Mouse (Mus musculus) hindbrain, embryonic 14.5 days (tissue): Measurements from ENCODE around the gene Fgfr2. TPM values are rescaled to one million over a fixed set of nuclear protein-coding genes. Genes with fewer than 3 reads are reported as not detected.

ENCODE experiments used
- ATAC-seq: fragments of 200-750 bp; cut with Nextera tagmentation; 2 replicates; pipeline ENCODE4 v1.8.0; 2017; ENCODE audit warnings: moderate number of reproducible peaks, mild to moderate bottlenecking, moderate TSS enrichment, moderate library complexity; ENCODE audit not compliant: low FRiP score
- DNase-seq: peaks from one replicate; pipeline ENCODE4 v3.0.0-alpha.2; 2015; ENCODE audit warnings: low spot score
- H3K27ac ChIP-seq: fragments of 300-500 bp; sonication (generic); 2 replicates; pipeline ENCODE4 v1.5.1; 2014; ENCODE audit warnings: mild to moderate bottlenecking, moderate library complexity
- H3K27me3 ChIP-seq: fragments of 300-500 bp; sonication (generic); 2 replicates; pipeline ENCODE4 v1.6.1; 2014; ENCODE audit warnings: mild to moderate bottlenecking, low read length, mixed read lengths; ENCODE audit not compliant: control insufficient read depth, insufficient read depth
- H3K36me3 ChIP-seq: fragments of 300-500 bp; sonication (generic); replicated peaks from 2 replicates; pipeline ENCODE4 v1.6.1; 2014; ENCODE audit not compliant: control insufficient read depth, insufficient read depth
- H3K4me1 ChIP-seq: fragments of 300-500 bp; sonication (generic); replicated peaks from 2 replicates; pipeline ENCODE4 v1.6.1; 2014; ENCODE audit warnings: antibody characterized with exemption, low read length, mixed read lengths; ENCODE audit not compliant: control insufficient read depth, insufficient read depth
- H3K4me2 ChIP-seq: fragments of 300-500 bp; sonication (generic); replicated peaks from 2 replicates; pipeline ENCODE4 v1.6.1; 2014; ENCODE audit warnings: mild to moderate bottlenecking, moderate library complexity
- H3K4me3 ChIP-seq: fragments of 300-500 bp; sonication (generic); replicated peaks from 2 replicates; pipeline ENCODE4 v1.5.1; 2014; ENCODE audit warnings: mild to moderate bottlenecking, low read length
- H3K9ac ChIP-seq: fragments of 300-500 bp; sonication (generic); 2 replicates; pipeline ENCODE4 v1.6.1; 2014
- H3K9me3 ChIP-seq: fragments of 300-500 bp; sonication (generic); 2 replicates; pipeline ENCODE4 v1.6.1; 2016; ENCODE audit warnings: low read length; ENCODE audit not compliant: control insufficient read depth
- WGBS: fragments of 180-500 bp; shearing (Covaris S2); extraction: QIAGEN DNeasy Blood & Tissue Kit; methylation state at CpG from one replicate; pipeline ENCODE4 v1.1.7; 2014; 5-methylcytosine and 5-hydroxymethylcytosine counted together
- polyA plus RNA-seq: library from polyadenylated mRNA; unstranded; fragments of >200 nt; fragmentation: Nextera tagmentation; extraction: Ambion mirVana; gene quantifications from 2 replicates; pipeline ENCODE4 v1.2.1, GENCODE M21; 2014

Fgfr2 gene
- polyA plus RNA-seq, 1 experiment from 2014 or later, result 43.5 TPM

- WGBS, result 10% methylated on average over 13 of the region's 13 CpGs
- peak overlapping the region; percentile 42 for H3K4me2 ChIP-seq
- H3K27me3 ChIP-seq, result no peaks in the 10 kb centered on the region
- no peaks in the 10 kb centered on the region for H3K36me3 ChIP-seq
- no peaks in the 10 kb centered on the region; the same call in 1 of the 2 replicates for H3K9me3 ChIP-seq
- H3K4me3 ChIP-seq, result 0 out of 2 replicates have a peak overlapping the region, but pooled peaks have one; percentile 2
- H3K27ac ChIP-seq, result peak overlapping the region; percentile 58
- peak overlapping the region; percentile 25; the same call in 1 of the 2 replicates for H3K9ac ChIP-seq
- DNase-seq (no peak), ATAC-seq (no peak)
- peaks cover 33% of the 10 kb centered on the region for H3K4me1 ChIP-seq
Observed at GRCm38 (mm10) chr7:130368036-130368826, 2754.9 kb downstream of the Fgfr2 start.

- Histone ChIP-seq H3K4me2 (no peak overlapping the region), H3K27me3 (no peaks in the 10 kb centered on the region), H3K4me1 (peaks cover 33% of the 10 kb centered on the region), H3K9me3 (no peaks in the 10 kb centered on the region; the same call in 1 of the 2 replicates), H3K4me3 (no peak overlapping the region), H3K36me3 (no peaks in the 10 kb centered on the region), H3K27ac (peak overlapping the region; percentile 58), H3K9ac (no peak overlapping the region)
- 4% methylated on average over 12 of the region's 12 CpGs for WGBS
- DNase-seq (peak; percentile 47), ATAC-seq (peak; percentile 78)
Observed at GRCm38 (mm10) chr7:130367222-130368035, 2755.7 kb downstream of the Fgfr2 start.

GRCm38 (mm10) chr7:130365711-130366110 lies 2757.4 kb downstream of the Fgfr2 start:
- peak; percentile 15 for DNase-seq
- H3K27ac ChIP-seq, result no peak overlapping the region
- H3K36me3 ChIP-seq, result no peaks in the 10 kb centered on the region
- 97% methylated on average over 10 of the region's 10 CpGs for WGBS
- ATAC-seq, result no peak
- H3K4me2 ChIP-seq, result no peak overlapping the region
- no peaks in the 10 kb centered on the region for H3K9me3 ChIP-seq
- no peaks in the 10 kb centered on the region for H3K27me3 ChIP-seq
- H3K4me1 ChIP-seq, result peaks cover 33% of the 10 kb centered on the region
- H3K9ac ChIP-seq, result no peak overlapping the region
- no peak overlapping the region for H3K4me3 ChIP-seq

GRCm38 (mm10) chr7:130340412-130341152 lies 2782.6 kb downstream of the Fgfr2 start:
- Histone ChIP-seq H3K9ac (no peak overlapping the region), H3K27ac (no peak overlapping the region), H3K4me2 (no peak overlapping the region), H3K27me3 (no peaks in the 10 kb centered on the region), H3K9me3 (no peaks in the 10 kb centered on the region), H3K4me3 (no peak overlapping the region), H3K36me3 (no peaks in the 10 kb centered on the region), H3K4me1 (no peaks in the 10 kb centered on the region)
- no peak for DNase-seq
- 68% methylated on average over 6 of the region's 6 CpGs for WGBS
- ATAC-seq, result no peak

GRCm38 (mm10) chr7:130337601-130338000 lies 2785.5 kb downstream of the Fgfr2 start:
- DNase-seq (no peak), ATAC-seq (no peak)
- WGBS, result 92% methylated on average over 7 of the region's 7 CpGs
- H3K9ac ChIP-seq, result no peak overlapping the region
- H3K27me3 ChIP-seq, result no peaks in the 10 kb centered on the region
- H3K4me3 ChIP-seq, result no peak overlapping the region
- no peaks in the 10 kb centered on the region for H3K4me1 ChIP-seq
- H3K27ac ChIP-seq, result no peak overlapping the region
- no peak overlapping the region for H3K4me2 ChIP-seq
- no peaks in the 10 kb centered on the region for H3K9me3 ChIP-seq
- H3K36me3 ChIP-seq, result no peaks in the 10 kb centered on the region

- no peaks in the 10 kb centered on the region for H3K4me1 ChIP-seq
- H3K9ac ChIP-seq, result no peak overlapping the region
- H3K9me3 ChIP-seq, result no peaks in the 10 kb centered on the region
- no peak overlapping the region for H3K4me3 ChIP-seq
- ATAC-seq, result no peak
- H3K27ac ChIP-seq, result no peak overlapping the region
- no peaks in the 10 kb centered on the region for H3K27me3 ChIP-seq
- H3K4me2 ChIP-seq, result no peak overlapping the region
- DNase-seq, result no peak
- WGBS, result 27% methylated on average over 4 of the region's 4 CpGs
- no peaks in the 10 kb centered on the region for H3K36me3 ChIP-seq
Observed at GRCm38 (mm10) chr7:130335440-130336051, 2787.6 kb downstream of the Fgfr2 start.

GRCm38 (mm10) chr7:130332515-130333220 lies 2790.5 kb downstream of the Fgfr2 start:
- no peaks in the 10 kb centered on the region for H3K36me3 ChIP-seq
- no peaks in the 10 kb centered on the region for H3K27me3 ChIP-seq
- H3K4me1 ChIP-seq, result peaks cover 11% of the 10 kb centered on the region
- no peak overlapping the region for H3K9ac ChIP-seq
- 66% methylated on average over 11 of the region's 11 CpGs for WGBS
- H3K4me3 ChIP-seq, result no peak overlapping the region
- no peak overlapping the region for H3K27ac ChIP-seq
- no peak overlapping the region for H3K4me2 ChIP-seq
- no peaks in the 10 kb centered on the region for H3K9me3 ChIP-seq
- ATAC-seq (no peak), DNase-seq (no peak)

- no peak overlapping the region for H3K4me3 ChIP-seq
- H3K36me3 ChIP-seq, result no peaks in the 10 kb centered on the region
- 0 out of 2 replicates have a peak, but pooled peaks have one; percentile 17 for ATAC-seq
Observed at GRCm38 (mm10) chr7:130327603-130328365, 2795.4 kb downstream of the Fgfr2 start.

More at GRCm38 (mm10) chr7:130327603-130328365, 2795.4 kb downstream of the Fgfr2 start:
- Histone ChIP-seq H3K4me1 (peaks cover 19% of the 10 kb centered on the region), H3K27me3 (peaks cover 9% of the 10 kb centered on the region; the same call in 1 of the 2 replicates), H3K9ac (peak overlapping the region; percentile 19; the same call in 1 of the 2 replicates), H3K9me3 (no peaks in the 10 kb centered on the region), H3K27ac (no peak overlapping the region), H3K4me2 (peak overlapping the region; percentile 40)
- DNase-seq, result peak; percentile 49
- WGBS, result 7% methylated on average over 15 of the region's 15 CpGs
